Mouse (Mus musculus): Measurements from ENCODE around the gene Sez6. TPM values are rescaled to one million over a fixed set of nuclear protein-coding genes. Genes with fewer than 3 reads are reported as not detected.

Sez6 gene
- total RNA-seq, 4 experiments from 2014 or later: 0.19 to 0.84 (median 0.52) TPM

DNA sequence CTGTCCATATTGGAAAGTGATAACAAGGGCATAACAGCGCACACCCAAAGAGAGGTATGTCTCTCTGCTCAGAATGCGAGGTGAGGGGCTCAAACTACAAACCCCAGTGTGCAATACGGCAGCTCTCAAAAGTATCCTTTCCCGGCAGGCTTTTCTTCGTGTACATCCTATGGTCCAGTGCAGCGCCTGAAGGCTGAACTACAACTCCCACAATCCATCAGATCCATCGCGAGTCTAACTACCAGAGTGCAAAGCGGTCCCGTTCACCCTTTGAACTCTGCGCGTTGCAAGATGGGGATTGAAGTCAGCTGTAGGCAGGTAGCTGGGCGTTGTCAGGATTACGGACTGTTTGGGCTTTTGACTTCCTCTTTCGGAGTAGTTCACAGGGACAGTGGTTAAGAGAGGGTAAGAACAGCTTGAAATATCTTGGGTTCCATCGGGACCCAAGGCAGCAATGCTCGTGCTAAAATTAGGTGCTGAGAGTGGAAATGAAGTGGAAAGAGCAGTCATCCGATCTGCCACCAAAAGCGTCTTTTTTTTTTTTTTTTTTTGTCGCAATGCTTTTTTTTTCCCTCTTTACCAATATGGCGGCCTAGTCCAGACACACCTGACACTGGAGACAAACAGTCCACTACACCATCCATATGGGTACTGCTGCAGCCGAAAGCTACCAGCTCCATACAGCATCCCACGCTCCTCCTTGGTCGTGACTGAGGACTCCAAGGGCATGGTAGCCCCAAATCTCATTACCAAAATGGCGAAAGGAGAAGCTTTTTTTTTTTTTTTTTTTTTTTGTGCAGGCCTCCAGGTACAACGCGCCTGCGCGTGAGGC lies 51.2 kb downstream of the Sez6 start:
- DNase-seq (ENCODE audit: low spot score): peak; percentile 98

GRCm38 (mm10) chr11:77982441-77982905 lies 51.9 kb downstream of the Sez6 start, which contains the start of gene Phf12:
Gene Phf12, plus strand, starts transcription at chr11:77982754.
- peak; percentile 100 for DNase-seq (ENCODE audit: low spot score)

DNA sequence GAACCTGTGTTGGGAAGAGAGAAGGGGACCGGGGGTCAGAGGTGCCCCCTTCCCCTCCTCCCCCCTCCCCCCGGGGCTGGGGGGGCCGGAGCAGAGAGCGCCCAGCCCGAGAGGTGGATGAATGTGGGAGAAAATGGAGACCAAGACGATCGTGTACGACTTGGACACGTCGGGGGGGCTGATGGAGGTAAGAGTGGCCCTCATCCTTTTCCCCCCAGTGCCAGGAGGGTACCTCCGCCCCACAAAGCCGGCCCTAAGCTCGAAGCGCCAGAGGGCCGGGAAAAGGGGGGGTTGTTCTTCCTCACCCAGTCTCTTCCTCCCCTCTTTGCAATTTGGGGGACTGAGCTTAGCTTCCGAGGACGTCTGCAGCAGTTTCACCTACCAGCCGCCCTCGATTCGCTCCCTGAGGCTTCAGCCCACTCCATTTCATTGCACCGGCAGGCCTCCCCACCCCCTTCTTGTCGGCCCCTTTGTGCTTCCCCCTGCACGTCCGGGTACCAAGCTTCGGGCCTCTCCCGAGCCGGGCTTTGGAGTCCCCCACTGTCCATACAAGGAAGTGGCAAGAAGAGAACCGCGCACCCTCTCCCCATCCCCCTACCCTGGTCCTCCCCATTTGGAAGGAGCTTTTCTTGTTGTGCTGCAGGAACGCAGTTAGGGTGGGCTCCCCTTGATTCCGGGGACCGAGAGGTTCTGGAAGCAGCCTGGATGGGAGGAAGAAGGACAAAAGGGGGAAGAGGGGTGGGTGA lies 52.8 kb downstream of the Sez6 start:
- DNase-seq (ENCODE audit: low spot score): no peak

DNA sequence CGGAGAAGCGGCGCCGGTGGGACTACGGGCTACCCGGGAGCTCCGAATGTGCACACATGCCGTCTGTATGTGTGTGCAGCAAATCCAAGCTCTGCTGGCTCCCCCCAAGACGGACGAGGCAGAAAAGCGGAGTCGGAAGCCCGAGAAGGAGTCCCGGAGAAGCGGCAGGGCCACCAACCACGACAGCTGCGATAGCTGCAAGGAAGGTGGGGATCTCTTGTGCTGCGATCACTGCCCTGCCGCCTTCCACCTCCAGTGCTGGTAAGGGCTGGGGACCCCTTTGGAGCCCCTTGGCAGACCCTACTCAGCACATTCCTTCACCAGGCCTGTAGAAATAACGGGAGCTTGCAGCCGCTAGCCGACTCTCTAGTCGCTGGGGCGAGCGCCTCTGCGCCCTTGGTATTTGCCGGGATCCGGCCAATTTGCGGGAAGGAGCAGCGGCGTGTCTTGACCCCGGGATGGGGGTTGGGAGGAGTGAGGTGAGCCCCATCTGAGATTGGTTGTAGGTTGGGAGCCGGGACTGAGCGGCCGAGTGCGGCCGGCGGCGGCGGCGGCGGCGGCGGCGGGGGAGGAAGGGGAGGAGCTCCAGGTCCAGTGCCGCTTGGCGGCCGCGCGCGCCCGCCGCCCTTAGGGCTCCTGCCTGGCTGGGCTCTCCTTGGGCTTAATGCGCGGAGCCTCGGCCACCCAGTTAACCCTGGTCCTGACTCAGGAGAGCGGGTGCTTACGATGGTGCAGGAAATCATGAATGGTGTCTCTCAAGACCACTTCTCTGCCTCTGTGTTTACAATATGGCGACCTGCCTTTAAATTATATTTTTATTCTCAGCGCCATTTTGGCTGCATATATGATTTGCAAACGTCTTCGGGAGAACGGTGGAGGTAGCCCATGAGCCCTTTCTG lies 53.6 kb downstream of the Sez6 start:
- DNase-seq (ENCODE audit: low spot score): peak; percentile 53

DNA sequence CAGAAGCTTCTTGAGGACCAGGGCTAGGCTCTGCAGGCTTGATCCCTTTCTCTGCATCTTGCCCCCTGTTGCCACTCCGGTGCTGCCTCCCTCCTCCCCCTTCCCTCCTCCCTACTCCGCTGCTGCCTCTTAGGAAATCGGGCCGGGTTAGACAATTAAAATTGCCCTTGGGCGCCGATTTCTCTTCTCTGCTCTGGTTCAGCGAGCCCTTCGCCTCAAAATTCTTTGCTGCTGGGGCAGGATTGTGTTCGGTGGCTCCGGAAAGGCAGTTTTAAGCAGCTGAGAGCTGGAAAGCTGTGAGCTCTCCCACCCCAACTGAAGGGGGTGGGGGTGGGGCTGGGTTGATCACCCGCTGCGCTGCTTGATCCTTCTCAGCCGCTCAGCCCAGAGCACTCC lies 54.2 kb downstream of the Sez6 start:
- peak; percentile 35 for DNase-seq (ENCODE audit: low spot score)

DNA sequence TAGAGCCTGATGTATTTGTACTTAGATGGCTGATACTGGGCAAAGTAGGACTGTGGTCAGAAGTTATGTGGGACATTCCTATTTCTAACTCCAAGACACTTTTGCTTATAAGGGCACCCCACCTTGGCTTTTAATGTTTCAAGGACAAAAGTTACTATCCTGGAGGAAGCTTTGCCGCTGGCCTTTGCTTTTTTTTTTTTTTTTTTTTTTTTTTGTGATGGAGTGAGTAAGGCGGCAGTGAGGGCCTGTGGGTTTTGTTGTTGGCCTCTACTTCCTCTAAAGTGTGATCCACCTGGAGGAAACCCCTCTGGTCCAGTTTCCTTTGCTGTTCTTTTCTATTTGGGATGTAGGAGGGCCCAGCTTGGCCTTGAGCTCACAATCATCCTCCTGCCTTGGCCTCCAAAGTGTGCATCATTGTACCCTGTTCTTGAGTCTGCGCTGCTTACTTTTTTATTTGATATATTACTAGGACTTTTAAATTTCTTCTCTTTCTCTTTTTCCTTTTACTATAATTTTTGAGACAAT lies 55.0 kb downstream of the Sez6 start:
- DNase-seq (ENCODE audit: low spot score): no peak

- peak; percentile 38 for DNase-seq (ENCODE audit: low spot score)
Observed at GRCm38 (mm10) chr11:77989071-77989690, 58.6 kb downstream of the Sez6 start.

- peak; percentile 49 for DNase-seq (ENCODE audit: low spot score)
Observed at GRCm38 (mm10) chr11:77995556-77995955, 65.0 kb downstream of the Sez6 start.

DNA sequence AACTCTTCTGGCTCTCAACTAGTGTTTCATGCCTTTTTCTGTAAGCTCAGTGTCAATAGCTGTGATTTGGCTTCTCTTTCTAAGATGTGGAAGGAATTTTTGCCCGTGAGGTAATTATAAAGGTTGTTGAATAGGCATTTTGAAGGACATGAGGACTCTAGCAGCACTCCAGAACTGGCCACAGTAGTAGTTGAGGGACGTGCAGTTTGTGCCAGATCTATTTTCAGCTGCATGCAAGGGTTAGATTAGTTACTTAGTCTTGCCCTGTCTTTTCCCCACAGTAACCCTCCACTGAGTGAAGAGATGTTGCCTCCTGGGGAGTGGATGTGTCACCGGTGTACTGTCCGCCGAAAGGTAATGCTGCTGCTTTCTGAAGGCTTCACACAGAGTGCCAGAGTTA lies 75.8 kb downstream of the Sez6 start:
- DNase-seq (ENCODE audit: low spot score): peak; percentile 42

DNA sequence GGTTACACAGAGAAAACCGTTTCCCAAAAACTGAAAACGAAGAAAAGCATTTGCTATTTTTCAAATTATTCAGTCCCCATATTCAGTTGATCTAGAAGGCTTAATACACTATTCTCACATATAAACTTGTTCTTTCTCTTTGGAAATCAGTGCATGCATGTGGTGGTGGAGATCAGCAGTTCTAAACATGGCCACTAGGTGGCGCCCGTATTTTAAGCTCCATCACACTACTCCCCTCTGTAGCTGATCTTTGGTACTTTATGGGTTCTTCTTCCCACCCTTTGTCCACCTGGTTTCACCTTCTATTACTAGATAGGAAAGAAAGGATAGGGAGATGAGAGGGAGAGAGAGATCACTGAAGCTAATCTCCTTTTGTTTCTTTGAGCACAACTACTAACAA lies 89.1 kb downstream of the Sez6 start:
- peak; percentile 72 for DNase-seq (ENCODE audit: low spot score)

DNA sequence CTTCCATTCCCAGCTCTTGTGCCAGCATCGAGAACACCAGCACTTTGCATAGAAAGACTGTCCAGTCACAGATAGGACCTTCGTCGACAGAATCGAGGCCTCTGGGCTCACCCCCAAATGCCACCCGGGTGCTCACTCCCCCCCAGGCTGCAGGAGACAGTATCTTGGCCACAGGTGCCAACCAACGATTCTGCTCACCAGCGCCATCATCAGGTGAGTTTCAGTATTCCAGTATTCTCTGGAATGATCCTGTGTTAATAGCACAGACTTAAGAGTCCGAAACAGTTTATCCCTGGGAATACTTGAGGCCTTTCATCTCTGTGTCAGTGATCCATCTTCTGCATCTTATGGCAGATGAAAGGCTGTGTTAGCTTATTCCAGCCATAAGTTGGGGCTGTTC lies 93.0 kb downstream of the Sez6 start:
- no peak for DNase-seq (ENCODE audit: low spot score)

Other genes with a start within 250 kb of the Sez6 start
- 10 to 100 TPM; 38.9 to 49.7 (median 45.2) TPM for gene Nufip2, start 244.6 kb upstream of the Sez6 start, total RNA-seq (2022)
- gene Cryba1, start 205.5 kb upstream of the Sez6 start, total RNA-seq (2022): not detected
- gene Myo18a, start 167.6 kb upstream of the Sez6 start, total RNA-seq (2022): 100 to 1,000 TPM; 256 to 285 (median 277) TPM
- gene Gm10277, start 143.1 kb upstream of the Sez6 start, total RNA-seq (2022): not detected
- under 1 TPM; 0.43 to 0.82 (median 0.59) TPM for gene Pipox, start 36.7 kb upstream of the Sez6 start, total RNA-seq (2022)
- gene Phf12, start 52.0 kb downstream of the Sez6 start, total RNA-seq (2022): 10 to 100 TPM; 24.8 to 27.5 (median 26.0) TPM
- 1 to 10 TPM; 2.8 to 5.1 (median 4.2) TPM for gene Dhrs13, start 101.5 kb downstream of the Sez6 start, total RNA-seq (2022)
- gene Flot2, start 107.1 kb downstream of the Sez6 start, total RNA-seq (2022): 10 to 100 TPM; 53.5 to 62.6 (median 56.4) TPM
- gene Eral1, start 149.6 kb downstream of the Sez6 start, total RNA-seq (2022): 10 to 100 TPM; 25.9 to 31.5 (median 28.5) TPM
- 10 to 100 TPM; 10.1 to 14.1 (median 12.5) TPM for gene Fam222b, start 163.9 kb downstream of the Sez6 start, total RNA-seq (2022)
- 1 to 10 TPM; 3.4 to 4.3 (median 3.7) TPM for gene Traf4, start 234.8 kb downstream of the Sez6 start, total RNA-seq (2022)
- gene Nek8, start 245.9 kb downstream of the Sez6 start, total RNA-seq (2022): 1 to 10 TPM; 2.0 to 3.2 (median 2.3) TPM
- gene Tlcd1, start 245.9 kb downstream of the Sez6 start, total RNA-seq (2022): 1 to 10 TPM; 2.9 to 7.1 (median 5.0) TPM